Mouse (Mus musculus): ENCODE measurements around the gene Arrdc5. TPM values are rescaled to one million over a fixed set of nuclear protein-coding genes. Genes with fewer than 3 reads are reported as not detected.

The Arrdc5 gene
- polyA plus RNA-seq, 1 experiment from 2014 or later: not detected

GRCm38 (mm10) chr17:56287830-56288229 lies 12.3 kb downstream of the Arrdc5 start:
- Histone ChIP-seq H3K4me2 (ENCODE audit: low read length) (no peak overlapping the region), H3K27me3 (replicated peaks; ENCODE audit: control insufficient read depth, insufficient read depth, low read length) (no peaks in the 10 kb centered on the region), H3K9me3 (ENCODE audit: control insufficient read depth, low read length) (no peaks in the 10 kb centered on the region), H3K36me3 (ENCODE audit: control insufficient read depth, insufficient read depth, low read length) (no peaks in the 10 kb centered on the region), H3K27ac (ENCODE audit: low read depth, low read length) (no peak overlapping the region), H3K4me1 (ENCODE audit: control insufficient read depth, insufficient read depth, low read depth, low read length) (peaks cover 10% of the 10 kb centered on the region), H3K4me3 (ENCODE audit: low read length) (no peak overlapping the region), H3K9ac (ENCODE audit: low read depth, low read length) (no peak overlapping the region)
- 69% methylated on average over 3 of the region's 3 CpGs for WGBS
- ATAC-seq: no peak

GRCm38 (mm10) chr17:56285995-56286394 lies 14.1 kb downstream of the Arrdc5 start:
- H3K4me1 ChIP-seq (ENCODE audit: control insufficient read depth, insufficient read depth, low read depth, low read length): peaks cover 10% of the 10 kb centered on the region
- no peak for ATAC-seq
- no peak overlapping the region for H3K9ac ChIP-seq (ENCODE audit: low read depth, low read length)
- 97% methylated on average over 11 of the region's 11 CpGs for WGBS
- no peaks in the 10 kb centered on the region for H3K27me3 ChIP-seq (replicated peaks; ENCODE audit: control insufficient read depth, insufficient read depth, low read length)
- no peaks in the 10 kb centered on the region for H3K9me3 ChIP-seq (ENCODE audit: control insufficient read depth, low read length)
- H3K27ac ChIP-seq (ENCODE audit: low read depth, low read length): no peak overlapping the region
- no peaks in the 10 kb centered on the region for H3K36me3 ChIP-seq (ENCODE audit: control insufficient read depth, insufficient read depth, low read length)
- no peak overlapping the region for H3K4me3 ChIP-seq (ENCODE audit: low read length)
- H3K4me2 ChIP-seq (ENCODE audit: low read length): no peak overlapping the region

- no peak for ATAC-seq
- 93% methylated on average over 8 of the region's 8 CpGs for whole genome bisulfite sequencing
- H3K27me3 ChIP-seq (replicated peaks; ENCODE audit: control insufficient read depth, insufficient read depth, low read length): no peaks in the 10 kb centered on the region
- H3K9me3 ChIP-seq (ENCODE audit: control insufficient read depth, low read length): no peaks in the 10 kb centered on the region
- no peak overlapping the region for H3K4me2 ChIP-seq (ENCODE audit: low read length)
- H3K4me3 ChIP-seq (ENCODE audit: low read length): no peak overlapping the region
- no peaks in the 10 kb centered on the region for H3K4me1 ChIP-seq (ENCODE audit: control insufficient read depth, insufficient read depth, low read depth, low read length)
- no peak overlapping the region for H3K27ac ChIP-seq (ENCODE audit: low read depth, low read length)
- H3K36me3 ChIP-seq (ENCODE audit: control insufficient read depth, insufficient read depth, low read length): no peaks in the 10 kb centered on the region
- H3K9ac ChIP-seq (ENCODE audit: low read depth, low read length): no peak overlapping the region
These were observed 16.8 kb downstream of the Arrdc5 start for GRCm38 (mm10) chr17:56283316-56283715.

GRCm38 (mm10) chr17:56282802-56283201 lies 17.3 kb downstream of the Arrdc5 start:
- H3K9ac ChIP-seq (ENCODE audit: low read depth, low read length): no peak overlapping the region
- 68% methylated on average over 4 of the region's 4 CpGs for WGBS
- H3K9me3 ChIP-seq (ENCODE audit: control insufficient read depth, low read length): no peaks in the 10 kb centered on the region
- H3K4me2 ChIP-seq (ENCODE audit: low read length): no peak overlapping the region
- no peaks in the 10 kb centered on the region for H3K27me3 ChIP-seq (replicated peaks; ENCODE audit: control insufficient read depth, insufficient read depth, low read length)
- H3K36me3 ChIP-seq (ENCODE audit: control insufficient read depth, insufficient read depth, low read length): no peaks in the 10 kb centered on the region
- peak; percentile 53; the same call in 1 of the 2 replicates for ATAC-seq
- no peaks in the 10 kb centered on the region for H3K4me1 ChIP-seq (ENCODE audit: control insufficient read depth, insufficient read depth, low read depth, low read length)
- H3K27ac ChIP-seq (ENCODE audit: low read depth, low read length): peak overlapping the region; percentile 44; the same call in 1 of the 2 replicates
- H3K4me3 ChIP-seq (ENCODE audit: low read length): no peak overlapping the region

GRCm38 (mm10) chr17:56281193-56281592 lies 18.9 kb downstream of the Arrdc5 start:
- Histone ChIP-seq H3K4me3 (ENCODE audit: low read length) (no peak overlapping the region), H3K4me2 (ENCODE audit: low read length) (no peak overlapping the region), H3K9me3 (ENCODE audit: control insufficient read depth, low read length) (no peaks in the 10 kb centered on the region), H3K36me3 (ENCODE audit: control insufficient read depth, insufficient read depth, low read length) (no peaks in the 10 kb centered on the region), H3K4me1 (ENCODE audit: control insufficient read depth, insufficient read depth, low read depth, low read length) (peaks cover 10% of the 10 kb centered on the region), H3K9ac (ENCODE audit: low read depth, low read length) (no peak overlapping the region), H3K27ac (ENCODE audit: low read depth, low read length) (no peak overlapping the region), H3K27me3 (replicated peaks; ENCODE audit: control insufficient read depth, insufficient read depth, low read length) (no peaks in the 10 kb centered on the region)
- no peak for ATAC-seq
- WGBS: 88% methylated on average over 12 of the region's 12 CpGs

- WGBS: 83% methylated on average over 12 of the region's 12 CpGs
- no peak overlapping the region for H3K4me3 ChIP-seq (ENCODE audit: low read length)
- H3K27ac ChIP-seq (ENCODE audit: low read depth, low read length): no peak overlapping the region
- H3K36me3 ChIP-seq (ENCODE audit: control insufficient read depth, insufficient read depth, low read length): no peaks in the 10 kb centered on the region
- no peaks in the 10 kb centered on the region for H3K9me3 ChIP-seq (ENCODE audit: control insufficient read depth, low read length)
- ATAC-seq: no peak
- peaks cover 12% of the 10 kb centered on the region for H3K4me1 ChIP-seq (ENCODE audit: control insufficient read depth, insufficient read depth, low read depth, low read length)
- no peak overlapping the region for H3K9ac ChIP-seq (ENCODE audit: low read depth, low read length)
- no peaks in the 10 kb centered on the region for H3K27me3 ChIP-seq (replicated peaks; ENCODE audit: control insufficient read depth, insufficient read depth, low read length)
- no peak overlapping the region for H3K4me2 ChIP-seq (ENCODE audit: low read length)
These were observed 20.5 kb downstream of the Arrdc5 start for GRCm38 (mm10) chr17:56279481-56280155.

- Histone ChIP-seq H3K9me3 (ENCODE audit: control insufficient read depth, low read length) (no peaks in the 10 kb centered on the region), H3K4me1 (ENCODE audit: control insufficient read depth, insufficient read depth, low read depth, low read length) (peaks cover 12% of the 10 kb centered on the region), H3K27ac (ENCODE audit: low read depth, low read length) (no peak overlapping the region), H3K4me2 (ENCODE audit: low read length) (no peak overlapping the region), H3K36me3 (ENCODE audit: control insufficient read depth, insufficient read depth, low read length) (no peaks in the 10 kb centered on the region), H3K27me3 (replicated peaks; ENCODE audit: control insufficient read depth, insufficient read depth, low read length) (no peaks in the 10 kb centered on the region), H3K4me3 (ENCODE audit: low read length) (no peak overlapping the region), H3K9ac (ENCODE audit: low read depth, low read length) (no peak overlapping the region)
- ATAC-seq: no peak
- WGBS: 96% methylated on average over 5 of the region's 5 CpGs
These were observed 21.7 kb downstream of the Arrdc5 start for GRCm38 (mm10) chr17:56278340-56278739.

- H3K27me3 ChIP-seq (replicated peaks; ENCODE audit: control insufficient read depth, insufficient read depth, low read length): no peaks in the 10 kb centered on the region
- no peaks in the 10 kb centered on the region for H3K9me3 ChIP-seq (ENCODE audit: control insufficient read depth, low read length)
- no peak overlapping the region for H3K4me2 ChIP-seq (ENCODE audit: low read length)
- no peaks in the 10 kb centered on the region for H3K36me3 ChIP-seq (ENCODE audit: control insufficient read depth, insufficient read depth, low read length)
- 51% methylated on average over 2 of the region's 2 CpGs for WGBS
- H3K4me1 ChIP-seq (ENCODE audit: control insufficient read depth, insufficient read depth, low read depth, low read length): peaks cover 12% of the 10 kb centered on the region
- no peak overlapping the region for H3K4me3 ChIP-seq (ENCODE audit: low read length)
- H3K27ac ChIP-seq (ENCODE audit: low read depth, low read length): no peak overlapping the region
- no peak for ATAC-seq
- H3K9ac ChIP-seq (ENCODE audit: low read depth, low read length): no peak overlapping the region
These were observed 22.6 kb downstream of the Arrdc5 start for GRCm38 (mm10) chr17:56277567-56277893.

GRCm38 (mm10) chr17:56276643-56277566 lies 23.2 kb downstream of the Arrdc5 start, which contains the start of gene Ticam1:
Gene Ticam1, minus strand, starts transcription at chr17:56276786.
- Histone ChIP-seq H3K27ac (ENCODE audit: low read depth, low read length) (peak within 1 kb of the TSS; percentile 66), H3K27me3 (replicated peaks; ENCODE audit: control insufficient read depth, insufficient read depth, low read length) (no peaks in the 10 kb centered on the region), H3K4me1 (ENCODE audit: control insufficient read depth, insufficient read depth, low read depth, low read length) (peaks cover 12% of the 10 kb centered on the region), H3K4me2 (ENCODE audit: low read length) (peak within 1 kb of the TSS; percentile 82), H3K9ac (ENCODE audit: low read depth, low read length) (peak within 1 kb of the TSS; percentile 69), H3K4me3 (ENCODE audit: low read length) (peak within 1 kb of the TSS; percentile 50), H3K36me3 (ENCODE audit: control insufficient read depth, insufficient read depth, low read length) (no peaks in the 10 kb centered on the region), H3K9me3 (ENCODE audit: control insufficient read depth, low read length) (no peaks in the 10 kb centered on the region)
- peak; percentile 84 for ATAC-seq
- 9% methylated on average over 17 of the region's 21 CpGs for WGBS

Data from hindbrain, embryonic 16.5 days (tissue).